Mouse (Mus musculus) small intestine, adult 10 weeks (tissue): ENCODE data around the gene Gm49358. TPM values are rescaled to one million over a fixed set of nuclear protein-coding genes. Genes with fewer than 3 reads are reported as not detected.

Experiments used
- polyA plus RNA-seq: library from polyadenylated mRNA; stranded (reverse); fragments of 350-450 nt; fragmentation: Illumina TruSeq; extraction: RNeasy Lipid Tissue Mini Kit (QIAGEN cat#74804); gene quantifications from one replicate; pipeline ENCODE4 v1.2.3, GENCODE M21; 2014; ENCODE audit warnings: low replicate concordance

The Gm49358 gene
- 0.41 TPM for polyA plus RNA-seq

DNA sequence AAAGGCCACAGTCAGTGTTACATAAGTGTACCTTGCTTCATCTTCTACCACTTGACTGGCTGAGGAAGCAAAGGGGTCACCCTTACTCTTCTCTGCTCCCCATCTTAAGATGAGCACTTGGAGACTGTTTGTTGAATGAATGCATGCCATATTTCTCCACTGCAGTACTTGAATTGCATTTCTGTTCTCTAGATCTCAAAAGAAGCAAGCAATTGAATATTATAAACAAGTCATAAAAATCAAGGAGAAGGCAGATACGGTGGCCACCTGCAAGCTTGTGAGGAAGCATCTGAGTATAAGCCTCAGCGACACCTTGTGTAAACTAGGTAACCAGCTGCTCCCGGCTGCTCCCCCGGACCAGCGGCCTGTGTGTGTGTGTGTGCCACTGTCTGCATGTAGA, at the start of gene Gm49358:
Gene Gm49358 (plus strand): TSS at position 301 of the 400 bp plus-strand sequence.

GRCm38 (mm10) chr10:86778398-86779116, 14.8 kb downstream of the Gm49358 start, which contains the start of gene Nt5dc3:
Gene Nt5dc3, plus strand, starts transcription at chr10:86779005.

Other genes with a start within 250 kb of the Gm49358 start
- gene Hsp90b1, start 58.5 kb upstream of the Gm49358 start, polyA plus RNA-seq, result 1,123 TPM
- 1.7 TPM for gene Ttc41, start 58.2 kb upstream of the Gm49358 start, polyA plus RNA-seq
- gene Nt5dc3, start 15.0 kb downstream of the Gm49358 start, polyA plus RNA-seq, result 0.67 TPM
- gene Stab2, start 244.1 kb downstream of the Gm49358 start, polyA plus RNA-seq, result 0.11 TPM